Mouse (Mus musculus): ENCODE results near the gene Ehd1.

DNA sequence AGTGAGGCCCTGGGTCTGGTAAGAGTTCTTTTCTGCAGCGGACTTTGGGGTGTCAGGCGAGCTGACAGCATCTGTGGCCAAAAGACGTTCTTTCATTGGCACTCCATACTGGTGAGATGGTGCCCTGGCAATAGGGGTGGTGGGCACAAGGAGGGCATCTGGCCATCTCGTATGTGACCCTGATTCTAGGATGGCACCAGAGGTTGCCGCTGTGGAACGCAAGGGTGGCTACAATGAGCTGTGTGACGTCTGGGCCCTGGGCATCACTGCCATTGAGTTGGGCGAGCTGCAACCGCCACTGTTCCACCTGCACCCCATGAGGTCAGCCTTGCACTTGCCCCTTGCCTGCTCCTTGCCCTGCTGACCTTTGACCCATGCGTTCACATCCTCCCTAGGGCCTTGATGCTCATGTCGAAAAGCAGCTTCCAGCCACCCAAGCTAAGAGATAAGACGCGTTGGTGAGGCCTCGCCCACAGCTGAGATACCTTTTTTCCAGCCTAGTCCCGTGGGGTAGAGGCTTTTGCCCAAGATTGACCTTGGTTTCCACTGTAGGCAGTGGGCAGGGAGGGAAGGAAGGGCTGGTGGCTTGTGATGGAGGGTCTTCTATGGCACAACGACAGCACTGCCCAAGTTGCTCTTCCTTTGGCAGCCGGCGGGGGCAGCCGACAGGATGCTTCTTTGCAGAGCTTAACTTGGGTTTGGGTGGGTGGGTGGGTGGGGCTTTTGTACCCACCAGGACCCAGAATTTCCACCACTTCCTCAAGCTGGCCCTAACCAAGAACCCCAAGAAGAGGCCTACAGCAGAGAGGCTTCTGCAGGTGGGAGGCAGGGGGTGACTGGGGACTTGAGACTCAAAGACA lies 66.8 kb downstream of the Ehd1 start:
- TF ChIP-seq CTCF (IDR thresholded peaks at IDR 0.05; ENCODE audit: low read depth) (no peak), EP300 (optimal IDR thresholded peaks at IDR 0.05) (no peak)
